Mouse (Mus musculus) thymus, postnatal 0 days (tissue): ENCODE measurements at regions not wholly inside any gene's neighbourhood (a gene's known extent, or its start where the extent isn't known, plus 50 kb on each side); places are given as distances from the start of the nearest gene placed in this dataset.

Experiments used
- DNase-seq: peaks from one replicate; pipeline ENCODE4 v3.0.0-alpha.2; 2015; ENCODE audit warnings: low spot score

DNA sequence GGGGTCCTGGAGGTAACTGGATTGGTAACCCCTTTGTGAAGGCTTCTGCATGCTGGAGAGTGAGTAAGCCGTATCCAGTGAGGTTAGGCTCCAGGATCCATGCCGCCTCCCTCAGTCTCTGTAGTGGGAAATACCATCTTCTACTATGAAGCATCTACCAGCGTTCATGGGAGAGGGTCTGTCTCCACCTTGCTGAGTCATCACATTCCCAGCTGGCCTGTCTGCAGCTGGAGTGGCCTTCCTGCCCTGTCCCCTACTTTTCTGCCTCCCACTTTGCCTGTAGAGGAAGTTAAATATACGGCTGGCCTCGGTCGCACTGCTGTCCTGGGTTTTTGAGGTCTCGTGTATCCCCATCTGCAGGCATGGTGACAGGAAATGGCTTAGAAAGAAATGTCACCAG, 78.0 kb upstream of the Sec14l1 start:
- DNase-seq: peak; percentile 40

DNA sequence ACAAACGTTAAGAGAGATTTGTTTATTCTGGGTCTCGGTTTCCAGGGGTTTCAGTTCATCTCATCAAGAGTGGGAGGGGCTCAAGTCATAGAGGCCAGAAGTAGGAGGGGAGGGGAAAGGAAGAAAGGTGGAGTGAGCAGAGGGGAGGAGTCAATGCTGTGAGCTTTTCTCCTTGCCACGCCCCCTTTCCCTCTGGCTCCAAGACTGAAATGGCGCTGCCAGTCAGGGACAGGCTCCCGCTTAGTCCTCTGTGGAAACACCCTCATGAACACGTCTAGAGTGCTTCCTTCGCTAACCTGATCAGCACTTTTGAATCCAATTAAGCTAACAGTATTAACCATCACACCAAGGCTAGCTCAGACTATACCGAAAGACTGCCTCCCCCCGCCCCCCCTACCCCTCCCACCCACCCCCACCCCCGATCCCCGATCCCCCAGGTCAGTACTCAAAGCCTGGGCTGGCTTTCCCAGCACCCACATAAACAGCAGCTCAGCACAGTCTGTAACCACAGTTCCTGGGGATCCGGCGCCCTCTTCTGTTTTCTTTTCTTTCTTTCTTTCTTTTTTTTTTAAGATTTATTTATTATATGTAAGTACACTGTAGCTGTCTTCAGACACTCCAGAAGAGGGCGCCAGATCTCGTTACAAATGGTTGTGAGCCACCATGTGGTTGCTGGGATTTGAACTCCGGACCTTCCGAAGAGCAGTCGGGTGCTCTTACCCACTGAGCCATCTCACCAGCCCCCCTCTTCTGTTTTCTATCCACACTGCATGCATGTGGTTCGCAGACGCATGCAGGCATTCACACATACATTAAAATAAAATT, 76.5 kb upstream of the Sec14l1 start:
- DNase-seq: no peak

DNA sequence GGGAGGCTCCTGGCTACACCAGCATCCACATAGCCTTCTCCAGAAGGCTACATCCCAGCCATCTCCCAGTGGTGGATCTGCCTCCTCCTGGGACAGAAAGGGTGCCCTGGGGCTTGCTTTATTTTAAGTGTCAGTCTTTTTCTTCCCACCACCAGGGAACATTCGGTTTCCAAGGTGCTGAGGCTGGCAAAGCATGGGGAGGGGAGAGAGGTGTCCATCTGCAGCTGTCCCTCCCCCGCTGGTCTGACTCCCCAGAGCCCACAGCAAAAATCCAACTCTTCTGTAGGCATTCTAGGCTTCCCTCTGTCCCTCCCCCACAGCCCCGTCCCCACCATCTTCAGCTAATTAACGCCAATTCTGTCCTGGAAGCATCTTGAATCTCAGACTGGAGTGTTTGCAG, 74.1 kb upstream of the Sec14l1 start:
- no peak for DNase-seq

DNA sequence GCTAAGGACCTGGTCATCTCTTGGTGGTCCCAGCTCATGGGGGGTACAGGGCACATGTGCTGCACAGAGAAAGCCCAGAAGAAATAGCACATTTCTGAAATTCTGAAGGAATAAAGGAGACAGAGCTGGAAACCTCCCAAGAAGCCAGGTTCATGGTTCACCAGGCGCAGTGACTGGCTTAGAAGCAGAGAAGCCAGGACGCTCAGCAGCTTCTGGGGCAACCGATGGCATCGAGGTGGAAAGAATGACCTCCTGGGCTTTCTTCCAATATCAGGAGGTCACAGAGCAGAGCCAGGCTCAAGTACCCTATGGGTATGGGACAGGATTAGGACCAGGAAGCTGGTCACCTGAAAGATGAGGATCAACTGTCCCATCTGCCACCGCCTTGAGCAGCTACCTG, 72.6 kb upstream of the Sec14l1 start:
- DNase-seq: no peak

DNA sequence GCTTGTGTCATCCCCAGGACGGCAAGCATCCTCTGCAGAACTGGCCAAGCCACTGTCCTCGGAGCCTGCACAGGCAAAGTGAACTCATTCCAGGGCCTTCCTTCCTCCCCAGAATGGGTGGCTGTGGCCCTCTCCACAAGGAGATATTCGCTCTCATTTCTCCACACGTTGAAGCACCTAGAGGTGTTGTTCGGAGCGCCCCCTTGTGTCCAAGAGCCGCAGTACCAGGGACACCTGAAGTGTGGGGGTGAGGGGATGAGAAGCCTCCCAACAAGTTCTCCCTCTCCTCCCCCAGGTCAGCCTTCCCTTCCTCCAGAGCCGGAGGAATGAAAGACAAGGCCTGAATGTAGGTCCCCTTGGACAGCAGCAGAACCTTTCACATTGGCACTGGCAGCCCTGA, 71.4 kb upstream of the Sec14l1 start:
- peak; percentile 79 for DNase-seq

DNA sequence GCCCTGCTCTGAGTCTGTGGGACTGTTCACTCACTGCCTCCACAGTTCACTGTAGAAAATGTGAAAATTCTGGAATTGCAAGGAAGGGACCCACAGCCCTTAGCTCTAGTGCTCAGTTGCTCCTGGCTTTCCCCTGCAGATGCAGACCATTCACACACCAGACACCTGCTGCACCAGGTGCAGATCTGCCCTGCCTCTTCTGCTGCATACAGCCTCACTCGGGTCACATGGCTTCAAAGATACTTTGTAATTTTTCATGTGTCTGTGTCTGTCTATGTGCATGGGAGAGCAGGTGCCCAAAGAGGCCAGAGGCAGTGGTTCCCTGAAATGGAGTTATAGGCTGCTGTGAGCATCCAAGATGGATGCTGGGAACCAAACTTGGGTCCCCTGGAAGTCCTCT, 70.2 kb upstream of the Sec14l1 start:
- DNase-seq: peak; percentile 62

DNA sequence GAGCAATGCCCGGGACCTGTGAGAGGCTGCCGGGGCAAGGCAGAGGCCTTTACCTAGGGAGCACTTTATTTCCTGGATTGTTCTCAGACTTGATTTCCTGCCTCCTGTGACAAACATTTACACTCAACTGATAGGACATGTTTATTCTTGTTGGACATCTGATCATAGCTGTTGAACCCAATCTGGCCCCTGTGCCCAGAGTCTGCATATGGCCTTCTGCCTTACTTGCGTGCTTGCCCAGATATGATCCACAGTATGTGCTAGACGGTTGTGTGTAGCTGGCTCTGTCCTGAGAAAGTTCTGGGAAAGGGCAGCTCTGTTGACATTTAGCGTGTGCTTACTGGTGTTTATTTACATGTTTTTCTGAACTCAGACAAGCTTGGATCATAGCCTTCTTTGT, 68.3 kb upstream of the Sec14l1 start:
- DNase-seq: no peak

DNA sequence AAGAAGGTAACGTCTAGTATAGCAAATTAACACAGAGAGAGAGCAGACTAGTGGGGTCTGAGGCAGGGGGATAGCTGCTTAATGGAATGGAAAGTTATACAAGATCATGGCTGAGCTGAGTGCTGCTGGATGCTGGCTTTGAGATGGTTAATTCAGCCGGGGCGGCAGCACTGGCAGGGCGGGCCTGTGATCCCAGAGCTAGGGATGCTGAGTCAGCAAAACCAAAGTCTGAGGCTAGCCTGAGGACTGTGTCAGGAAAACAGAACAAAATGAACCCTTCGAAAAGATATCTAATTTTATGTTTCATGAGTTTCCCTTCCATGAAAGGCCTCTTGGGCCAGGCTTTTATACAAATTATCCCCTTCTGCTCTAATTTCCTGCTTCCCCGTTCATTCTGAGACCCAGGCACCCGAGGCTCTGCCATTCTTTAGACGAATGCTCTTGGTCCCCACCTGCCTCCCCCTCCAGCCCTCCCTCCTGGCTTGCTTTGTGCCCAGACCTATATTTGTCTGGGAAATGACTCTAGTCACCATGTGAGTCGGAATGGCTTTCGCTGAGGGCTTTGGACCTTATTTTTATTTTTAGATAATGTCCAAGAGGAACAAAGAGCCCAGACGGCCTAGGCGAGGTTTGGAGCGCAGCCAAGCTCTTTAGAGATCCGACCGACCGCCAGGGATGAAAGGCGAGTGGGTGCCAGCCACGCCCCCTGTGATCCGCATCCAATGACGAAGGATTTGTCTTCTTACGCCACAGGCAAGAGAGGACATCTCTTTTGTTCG, 67.6 kb upstream of the Sec14l1 start:
- DNase-seq: no peak

DNA sequence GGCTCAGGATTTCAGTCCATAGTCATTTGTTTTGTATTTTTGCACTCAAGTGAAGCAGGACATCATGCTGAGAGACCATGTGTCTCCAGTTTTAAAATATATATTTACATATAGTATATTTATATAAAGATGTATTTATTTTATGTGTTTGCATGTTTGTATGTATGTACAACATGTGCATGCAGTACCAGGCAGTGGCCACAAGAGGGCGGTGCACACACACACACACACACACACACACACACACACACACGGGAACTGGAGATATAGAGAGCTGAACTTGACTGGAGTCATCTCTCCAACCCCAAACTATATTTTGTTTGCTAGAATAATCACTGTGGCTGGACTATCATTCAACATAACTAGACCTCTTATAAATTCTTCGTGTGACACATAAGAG, 66.1 kb upstream of the Sec14l1 start:
- no peak for DNase-seq

DNA sequence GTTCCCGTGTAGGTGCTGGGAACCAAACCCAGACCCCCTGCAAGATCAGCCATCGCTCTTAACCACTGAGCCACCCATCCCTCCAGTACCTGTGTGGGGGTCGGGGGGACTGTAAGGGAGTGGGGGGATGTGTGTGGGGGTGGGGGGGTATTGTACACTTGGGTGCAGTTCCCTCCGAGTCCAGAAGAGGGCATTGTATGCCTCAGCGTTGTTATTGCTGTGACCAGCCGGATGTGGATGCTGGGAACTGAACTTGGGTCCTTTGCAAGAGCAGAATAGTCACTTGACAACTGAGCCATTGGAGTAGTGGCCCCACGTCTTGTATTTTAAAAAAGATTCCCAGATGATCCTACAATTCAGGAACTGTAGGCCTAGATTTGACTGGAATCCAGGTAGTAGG, 64.2 kb upstream of the Sec14l1 start:
- no peak for DNase-seq

DNA sequence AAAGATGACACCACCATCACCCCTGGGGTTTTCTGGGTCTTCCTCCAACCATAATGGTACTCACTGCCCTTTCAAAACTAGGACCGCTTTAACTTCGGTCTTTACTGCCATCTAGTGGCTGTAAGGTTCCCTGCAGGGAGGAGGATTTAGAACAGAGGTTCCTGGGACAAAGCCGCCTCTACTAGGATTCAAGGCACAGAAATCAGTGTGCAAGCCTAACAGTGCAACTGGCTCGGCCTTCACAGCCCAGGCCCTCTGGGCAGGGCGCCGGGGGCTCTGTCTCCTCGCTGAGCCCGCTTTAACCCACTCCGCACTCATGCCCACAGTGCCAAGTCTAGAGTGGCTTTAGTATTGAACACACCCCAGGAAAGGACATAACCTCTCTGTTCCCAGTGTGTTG, 58.0 kb upstream of the Sec14l1 start:
- DNase-seq: peak; percentile 74

DNA sequence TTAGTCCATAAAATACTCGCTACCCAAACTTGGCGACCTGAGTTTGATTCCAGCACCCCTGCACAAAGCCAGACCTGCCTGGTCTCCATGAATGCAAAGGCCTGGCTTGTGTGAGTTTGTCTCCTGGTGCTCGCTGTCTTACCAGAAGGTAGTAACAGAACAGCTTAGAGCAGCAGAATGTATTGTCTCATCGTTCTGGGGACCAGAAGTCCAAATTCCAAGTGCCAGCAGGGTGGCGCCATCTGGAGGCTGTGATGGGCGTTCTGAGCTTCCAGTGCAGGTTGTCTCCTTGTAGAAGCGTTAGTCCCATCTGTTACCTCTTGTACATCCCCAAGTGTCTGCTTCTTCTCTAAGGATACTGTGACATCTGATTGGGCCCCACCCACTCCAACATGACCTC, 57.5 kb upstream of the Sec14l1 start:
- peak; percentile 63 for DNase-seq

DNA sequence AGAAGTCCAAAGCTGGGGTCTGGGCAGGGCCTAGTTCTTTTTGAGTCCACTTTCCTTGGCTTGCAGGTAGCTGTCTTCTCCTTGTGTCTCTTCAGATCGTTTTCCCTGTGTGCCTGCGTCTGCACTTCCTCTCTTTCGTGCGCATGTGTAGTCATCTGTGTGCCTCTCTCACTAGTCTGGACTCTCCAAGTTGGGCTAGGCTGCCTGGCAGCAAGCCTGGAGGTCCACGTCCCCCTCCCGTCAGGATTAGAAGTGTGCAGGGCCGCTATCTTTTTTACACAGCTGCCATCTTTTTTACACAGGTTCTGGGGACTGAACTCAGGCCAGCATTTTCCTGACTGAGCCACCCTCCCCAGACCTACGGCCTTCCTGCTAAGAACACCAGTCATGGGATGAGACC, 55.8 kb upstream of the Sec14l1 start:
- DNase-seq: no peak

DNA sequence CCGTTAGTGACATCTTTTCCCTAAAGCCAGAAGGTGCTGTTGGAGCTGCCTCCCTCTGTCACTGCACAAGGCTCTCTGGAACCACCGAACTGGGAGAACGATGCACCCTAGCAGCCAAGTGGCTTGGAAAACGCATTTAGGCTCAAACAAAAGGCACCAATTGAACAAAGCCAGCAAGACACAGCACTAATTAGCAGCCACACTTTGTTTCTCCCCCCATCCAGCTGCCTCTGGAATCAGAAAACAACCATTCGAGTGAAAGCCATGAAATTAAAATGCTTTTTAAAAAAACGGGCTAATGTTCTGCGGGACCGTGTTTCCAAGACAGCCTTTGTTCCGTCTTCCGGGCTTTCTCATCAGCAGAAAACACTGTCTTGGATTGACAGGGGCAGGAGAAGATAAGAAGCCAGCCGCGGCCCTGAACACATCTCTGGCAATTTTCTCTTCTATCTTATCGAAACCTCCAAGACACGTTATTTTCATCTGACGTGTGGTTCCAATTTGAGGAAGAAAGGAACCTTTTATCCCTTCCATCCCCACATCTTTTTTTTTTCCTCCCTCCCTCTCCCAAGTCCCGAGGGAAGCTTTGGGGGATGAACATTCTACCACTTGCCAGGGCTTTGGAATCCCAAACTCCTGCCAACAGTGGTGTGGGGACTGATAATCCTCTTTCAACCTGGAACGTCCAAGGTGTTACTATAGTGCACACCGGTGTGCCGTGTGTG, 54.8 kb upstream of the Sec14l1 start:
- DNase-seq: no peak

DNA sequence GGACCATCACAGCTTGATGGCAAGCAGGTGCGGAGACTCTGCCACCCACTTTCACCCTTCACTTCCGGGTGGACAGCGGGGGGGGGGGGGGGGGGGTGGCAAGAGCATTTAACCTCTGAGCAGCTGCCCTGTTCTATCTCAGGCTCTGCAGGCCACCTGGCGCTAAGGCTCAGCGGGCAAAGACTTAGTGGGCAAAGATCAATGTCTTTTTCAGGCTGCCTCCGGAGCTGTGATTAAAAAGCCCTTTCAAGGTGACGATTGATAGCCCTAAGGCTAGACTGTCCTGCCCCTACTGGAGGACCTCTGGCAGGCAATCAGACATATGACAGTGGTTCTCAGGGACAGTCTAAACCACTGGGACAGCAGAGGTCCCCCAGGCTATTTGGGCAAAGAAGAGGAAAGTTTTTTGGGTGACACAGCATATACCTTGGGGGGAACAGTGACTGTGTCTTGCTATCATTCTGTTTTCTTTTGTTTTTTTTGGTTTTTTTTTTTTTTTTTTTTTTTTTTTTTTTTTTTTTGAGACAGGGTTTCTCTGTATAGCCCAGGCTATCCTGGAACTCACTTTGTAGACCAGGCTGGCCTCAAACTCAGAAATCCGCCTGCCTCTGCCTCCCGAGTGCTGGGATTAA, 54.1 kb upstream of the Sec14l1 start:
- DNase-seq: no peak

DNA sequence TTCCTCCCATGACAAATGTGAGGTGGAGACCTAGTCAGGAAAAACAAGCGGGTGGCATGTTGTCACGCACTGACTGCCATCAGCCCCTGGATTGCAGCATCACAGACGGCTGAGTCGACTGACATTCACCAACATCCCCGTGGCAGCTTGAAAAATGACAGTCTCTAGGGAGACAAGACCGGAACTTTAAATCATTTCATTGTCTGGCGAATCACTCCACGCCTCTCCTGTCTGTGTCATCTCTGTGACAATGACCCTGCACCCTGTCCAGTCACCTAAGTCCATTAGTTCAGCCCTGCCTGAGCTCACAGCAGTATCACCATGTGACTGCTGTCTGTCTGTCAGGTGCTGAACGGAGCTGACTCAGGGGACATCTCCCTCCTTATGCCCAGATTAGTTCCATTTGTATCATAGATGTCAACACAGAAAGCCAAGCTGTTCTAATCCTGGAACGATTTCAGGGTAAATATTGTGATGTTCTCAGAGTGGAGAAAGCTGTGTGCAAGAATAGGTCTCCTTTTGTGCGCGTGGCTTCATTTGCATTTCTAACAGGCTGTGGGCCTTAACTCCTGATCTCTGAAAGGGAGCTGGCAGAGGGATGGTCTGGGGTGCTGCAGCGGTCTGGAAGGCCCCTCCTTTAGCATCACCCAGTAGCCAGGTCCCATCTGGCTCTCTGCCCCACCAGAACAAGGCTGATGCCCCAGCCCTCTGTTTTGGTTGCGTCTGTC, 52.0 kb upstream of the Sec14l1 start:
- DNase-seq: no peak
